Mouse (Mus musculus) E14TG2a.4 (cell line): ENCODE results near the gene Rab4a.

Experiments
- CTCF ChIP-seq: conservative IDR thresholded peaks from 2 replicates; pipeline ENCODE4 v1.5.1; 2014; ENCODE audit warnings: low read length
- NANOG ChIP-seq: IDR thresholded peaks from 2 replicates; pipeline ENCODE4 v1.6.1; 2014; ENCODE audit warnings: borderline replicate concordance, low read length, mixed read lengths
- POU5F1 ChIP-seq: IDR thresholded peaks from 2 replicates; pipeline ENCODE4 v1.6.1; 2014; ENCODE audit warnings: low read length, borderline replicate concordance

- TF ChIP-seq CTCF = no peak
- TF ChIP-seq POU5F1 = no peak
- TF ChIP-seq NANOG = no peak
Observed at GRCm38 (mm10) chr8:123793900-123794299, 11.9 kb upstream of the Rab4a start.
